Comparison of ENCODE assay signal across 29 mouse cellular contexts in the genomic region with DNA sequence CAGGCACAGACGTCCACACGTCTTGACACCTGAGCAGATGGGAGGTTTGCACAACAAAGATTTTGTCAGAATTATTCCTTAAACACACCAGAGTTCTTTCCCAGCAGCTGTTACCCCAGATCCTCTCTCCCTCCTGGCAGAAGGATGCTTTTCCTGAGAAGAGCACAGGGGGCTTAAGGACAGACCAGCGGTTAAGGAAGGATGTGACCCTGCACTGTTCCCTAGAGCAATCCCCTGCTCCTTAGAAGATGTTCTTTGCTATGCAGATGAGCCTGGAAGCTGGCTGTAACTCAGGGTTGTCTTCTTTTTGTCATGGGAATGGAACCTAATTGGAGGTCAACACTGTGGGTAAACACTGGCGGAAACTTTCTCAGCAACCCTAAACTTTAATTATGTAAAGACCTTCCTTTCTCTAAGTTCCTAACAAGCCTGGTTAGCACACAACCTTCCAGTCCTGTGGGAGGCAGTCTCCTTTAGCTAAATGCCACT. TPM values are rescaled to one million over a fixed set of nuclear protein-coding genes. Genes with fewer than 3 reads are reported as not detected.
DNase-seq lines count a peak whose midpoint lies in the region; ATAC-seq and TF ChIP-seq lines count a peak whose summit lies in the region.
"Had no signal": no experiment of that assay in that cellular context is flagged by ENCODE, and none has a peak within 500 bp of the region (broad histone marks: within the 10 kb centered on the region; RNA-seq: fewer than 3 reads in every experiment).

No protein-coding gene starts in this region.

- H3K36me3 ChIP-seq in limb, embryonic 14.5 days (ENCODE audit: control insufficient read depth, insufficient read depth, low read length) = no peaks in the 10 kb centered on the region
- H3K36me3 ChIP-seq in limb, embryonic 10.5 days = no peaks in the 10 kb centered on the region
- no peaks in the 10 kb centered on the region for H3K36me3 ChIP-seq in ES-E14 (ENCODE audit: control insufficient read depth, insufficient read depth, low read length, poor library complexity, severe bottlenecking)
- H3K36me3 ChIP-seq: embryonic facial prominence, embryonic 10.5 days; embryonic facial prominence, embryonic 13.5 days; forebrain, embryonic 12.5 days; heart, embryonic 10.5 days; heart, embryonic 13.5 days; hindbrain, embryonic 10.5 days; hindbrain, embryonic 13.5 days; intestine, embryonic 15.5 days had no signal

- intact Hi-C loops in heart, postnatal 25 days (cut with DNase I) = loop anchor here (1.0 kb wide), 1 partner anchor 70 kb away; no protein-coding TSS in a partner anchor

- TF ChIP-seq POLR2A in limb, embryonic 14.5 days (IDR thresholded peaks at IDR 0.05; ENCODE audit: borderline replicate concordance, extremely low read depth, insufficient read depth, insufficient read length) = no peak
- TF ChIP-seq POLR2A in brain, embryonic 14.5 days (IDR thresholded peaks at IDR 0.05; ENCODE audit: borderline replicate concordance, extremely low read depth, insufficient read depth, insufficient read length, poor library complexity, severe bottlenecking) = no peak

- no peaks in the 10 kb centered on the region for H3K9me3 ChIP-seq in limb, embryonic 14.5 days (ENCODE audit: control insufficient read depth, low read length)
- H3K9me3 ChIP-seq in limb, embryonic 10.5 days (replicated peaks) = no peaks in the 10 kb centered on the region
- H3K9me3 ChIP-seq in ES-E14 (ENCODE audit: control insufficient read depth, insufficient read depth, low read depth, low read length) = no peaks in the 10 kb centered on the region
- H3K9me3 ChIP-seq: embryonic facial prominence, embryonic 10.5 days; embryonic facial prominence, embryonic 13.5 days; forebrain, embryonic 12.5 days; heart, embryonic 10.5 days; heart, embryonic 13.5 days; hindbrain, embryonic 10.5 days; hindbrain, embryonic 13.5 days; intestine, embryonic 15.5 days had no signal

- 0 out of 2 replicates have a peak overlapping the region, but pooled peaks have one; percentile 16 for H3K9ac ChIP-seq in limb, embryonic 14.5 days (ENCODE audit: low read depth, low read length, severe bottlenecking)
- H3K9ac ChIP-seq in ES-E14 (ENCODE audit: insufficient read depth, low read depth, low read length, poor library complexity, severe bottlenecking) = no peak overlapping the region
- H3K9ac ChIP-seq: embryonic facial prominence, embryonic 13.5 days; forebrain, embryonic 12.5 days; heart, embryonic 13.5 days; hindbrain, embryonic 13.5 days; intestine, embryonic 15.5 days had no signal

- H3K27ac ChIP-seq in limb, embryonic 14.5 days (replicated peaks; ENCODE audit: low read depth, low read length) = no peak overlapping the region
- H3K27ac ChIP-seq in limb, embryonic 10.5 days = no peak overlapping the region
- no peak overlapping the region for H3K27ac ChIP-seq in ES-E14 (ENCODE audit: insufficient read depth, low read depth, low read length, poor library complexity, severe bottlenecking)
- H3K27ac ChIP-seq: embryonic facial prominence, embryonic 10.5 days; embryonic facial prominence, embryonic 13.5 days; forebrain, embryonic 12.5 days; heart, adult 2 months; heart, embryonic 10.5 days; heart, embryonic 13.5 days; hindbrain, embryonic 10.5 days; hindbrain, embryonic 13.5 days; intestine, embryonic 15.5 days had no signal

- H3K27me3 ChIP-seq in limb, embryonic 14.5 days (ENCODE audit: control insufficient read depth, insufficient read depth, low read length) = peaks cover 4% of the 10 kb centered on the region; the same call in 1 of the 2 replicates
- peaks cover 43% of the 10 kb centered on the region for H3K27me3 ChIP-seq in limb, embryonic 10.5 days (ENCODE audit: low read depth, poor library complexity, severe bottlenecking)

- DNase-seq in limb, embryonic 14.5 days (ENCODE audit: low spot score) = no peak
- no peak for DNase-seq in limb, embryonic 10.5 days (ENCODE audit: low spot score)
- peak; percentile 62 for DNase-seq in ES-E14 (ENCODE audit: low read depth, low spot score)
- DNase-seq in brain, embryonic 14.5 days (ENCODE audit: low read depth) = peak; percentile 23
- no peak for DNase-seq in heart, postnatal 25 days (ENCODE audit: low spot score)
- DNase-seq in c-Kit-positive CD71-positive TER-119-positive erythroid progenitor cells, embryonic 14.5 days (ENCODE audit: low spot score) = no peak
- DNase-seq: adrenal gland, postnatal 10 days; adrenal gland, postnatal 36 days; B cell, adult 2 months; cerebellum, adult 11-12 months; cerebellum, adult 8-10 months; cerebellum, postnatal 36 days; embryo, embryonic 11 days; gastrocnemius, postnatal 25 days; heart, adult 2 months; heart, postnatal 36 days; kidney, adult 11 months; kidney, adult 8-10 months had no signal

- H3K4me3 ChIP-seq in limb, embryonic 14.5 days (replicated peaks; ENCODE audit: low read length) = no peak overlapping the region
- no peak overlapping the region for H3K4me3 ChIP-seq in limb, embryonic 10.5 days
- no peak overlapping the region for H3K4me3 ChIP-seq in ES-E14 (ENCODE audit: insufficient read depth in 1 of 2, low read depth in 1 of 2, low read length in 2 of 2, poor library complexity in 1 of 2, severe bottlenecking in 1 of 2)
- H3K4me3 ChIP-seq: embryonic facial prominence, embryonic 10.5 days; embryonic facial prominence, embryonic 13.5 days; erythroblast, embryonic 14.5 days; forebrain, embryonic 12.5 days; heart, adult 2 months; heart, embryonic 10.5 days; heart, embryonic 13.5 days; hindbrain, embryonic 10.5 days; hindbrain, embryonic 13.5 days; intestine, embryonic 15.5 days had no signal

- WGBS in limb, embryonic 14.5 days = 20% methylated on average over 4 of the region's 4 CpGs
- WGBS in limb, embryonic 10.5 days = 11% methylated on average over 4 of the region's 4 CpGs

- in situ Hi-C loops in ES-E14 (cut with MboI; ENCODE audit: low sequenced_read_pairs in 2 of 2, unreplicated experiment in 2 of 2) = no loop called here

- H3K4me1 ChIP-seq in limb, embryonic 14.5 days (ENCODE audit: control insufficient read depth, insufficient read depth, low read length) = no peaks in the 10 kb centered on the region
- peaks cover 32% of the 10 kb centered on the region for H3K4me1 ChIP-seq in limb, embryonic 10.5 days
- peaks cover 0 to 5% of the 10 kb centered on the region in 2 experiments; a peak in 2 of 4 replicates for H3K4me1 ChIP-seq in ES-E14 (ENCODE audit: control insufficient read depth in 2 of 2, insufficient read depth in 2 of 2, low read length in 2 of 2, poor library complexity in 1 of 2)

- no peak for TF ChIP-seq CTCF in brain, embryonic 14.5 days (IDR thresholded peaks at IDR 0.05; ENCODE audit: borderline replicate concordance, extremely low read depth, insufficient read depth, insufficient read length)

- no peak overlapping the region for H3K4me2 ChIP-seq in limb, embryonic 14.5 days (replicated peaks; ENCODE audit: low read depth, low read length, severe bottlenecking)
- H3K4me2 ChIP-seq: forebrain, embryonic 12.5 days; hindbrain, embryonic 13.5 days; intestine, embryonic 15.5 days had no signal

- no peak for ATAC-seq in limb, embryonic 14.5 days (ENCODE audit: low FRiP score, low read depth)
- ATAC-seq: hindbrain, embryonic 16.5 days; intestine, embryonic 15.5 days had no signal

TF ChIP-seq in ES-E14, 5 proteins besides CTCF, POLR2A, EP300 and RAD21:
- TF ChIP-seq MAFK (IDR thresholded peaks at IDR 0.05; ENCODE audit: insufficient read depth, low read depth, low read length) (no peak), CHD2 (IDR thresholded peaks at IDR 0.05; ENCODE audit: low read depth, low read length) (no peak), ZC3H11A (IDR thresholded peaks at IDR 0.05; ENCODE audit: borderline replicate concordance, low read depth, low read length) (no peak), ZNF384 (IDR thresholded peaks at IDR 0.05; ENCODE audit: low read depth, low read length) (no peak), HCFC1 (IDR thresholded peaks at IDR 0.05; ENCODE audit: borderline replicate concordance, insufficient read depth, low read length) (no peak)

RNA-seq across cellular contexts. Expression of gene Rrp1, which starts 21.8 kb away (rescaled TPM):
- 159 and 279 TPM in 2 replicates for polyA plus RNA-seq in limb, embryonic 14.5 days (2012; rRNA removed)
- 224 and 245 TPM in 2 replicates for polyA plus RNA-seq in limb, embryonic 14.5 days (2014; fragmentation: Nextera tagmentation; extraction: Ambion mirVana)
- polyA plus RNA-seq in limb, embryonic 10.5 days (2016; fragmentation: Nextera tagmentation; extraction: Ambion mirVana) = 355 and 359 TPM in 2 replicates
- total RNA-seq in ES-E14 (2012; rRNA removed) = 161 and 182 TPM in 2 replicates
- 211 and 385 TPM in 2 replicates for polyA plus RNA-seq in brain, embryonic 14.5 days (2012; rRNA removed)
- 100 to 1,000 TPM in 1 of 2 experiments, 10 to 100 TPM in 1; 92.7 to 102 TPM for total RNA-seq in heart, postnatal 25 days (2021)

RNA-seq across cellular contexts. Expression of gene Cstb, which starts 34.4 kb away (rescaled TPM):
- polyA plus RNA-seq in limb, embryonic 14.5 days (2012; rRNA removed) = 126 and 157 TPM in 2 replicates
- polyA plus RNA-seq in limb, embryonic 14.5 days (2014; fragmentation: Nextera tagmentation; extraction: Ambion mirVana) = 303 and 338 TPM in 2 replicates
- 148 and 152 TPM in 2 replicates for polyA plus RNA-seq in limb, embryonic 10.5 days (2016; fragmentation: Nextera tagmentation; extraction: Ambion mirVana)
- 110 and 150 TPM in 2 replicates for total RNA-seq in ES-E14 (2012; rRNA removed)
- polyA plus RNA-seq in brain, embryonic 14.5 days (2012; rRNA removed) = 53.5 and 72.9 TPM in 2 replicates
- 10 to 100 TPM; 23.7 to 28.4 TPM for total RNA-seq in heart, postnatal 25 days (2021)

RNA-seq across cellular contexts. Expression of gene Agpat3, which starts 38.7 kb away (rescaled TPM):
- polyA plus RNA-seq in limb, embryonic 14.5 days (2012; rRNA removed) = 83.0 and 109 TPM in 2 replicates
- polyA plus RNA-seq in limb, embryonic 14.5 days (2014; fragmentation: Nextera tagmentation; extraction: Ambion mirVana) = 89.7 and 111 TPM in 2 replicates
- polyA plus RNA-seq in limb, embryonic 10.5 days (2016; fragmentation: Nextera tagmentation; extraction: Ambion mirVana) = 38.7 and 38.8 TPM in 2 replicates
- total RNA-seq in ES-E14 (2012; rRNA removed) = 52.0 and 54.0 TPM in 2 replicates
- 95.2 and 97.6 TPM in 2 replicates for polyA plus RNA-seq in brain, embryonic 14.5 days (2012; rRNA removed)
- total RNA-seq in heart, postnatal 25 days (2021) = 100 to 1,000 TPM; 204 to 227 TPM
- total RNA-seq: MEL had no signal

Comparison
In these comparisons a context has a peak if more than half of its experiments do, and no peak if none do; other contexts are left out.
1. DNase-seq: peak in ES-E14 (single experiment) and brain, embryonic 14.5 days (single experiment); none in limb, embryonic 14.5 days (single experiment), limb, embryonic 10.5 days (single experiment), heart, postnatal 25 days (single experiment) and c-Kit-positive CD71-positive TER-119-positive erythroid progenitor cells, embryonic 14.5 days (single experiment).